Mouse (Mus musculus) kidney, postnatal 36 days (tissue): ENCODE measurements at regions not wholly inside any gene's neighbourhood (a gene's known extent, or its start where the extent isn't known, plus 50 kb on each side); places are given as distances from the start of the nearest gene placed in this dataset.

Source experiments
- DNase-seq, 2 experiments: peaks; one replicate each; pipeline ENCODE4 v3.0.0; 2021 to 2022; ENCODE audit warnings: mixed read lengths in 2 of 2

GRCm38 (mm10) chr5:42364116-42364515 is 296.4 kb downstream of the Gm16223 start:
- DNase-seq = peak; percentile 46 to 66

GRCm38 (mm10) chr5:42387959-42388358 is 320.2 kb downstream of the Gm16223 start:
- DNase-seq = no peak

- DNase-seq = no peak
Observed at GRCm38 (mm10) chr5:42396695-42397094, 328.9 kb downstream of the Gm16223 start.

- no peak for DNase-seq
Observed at GRCm38 (mm10) chr5:42409981-42410380, 342.2 kb downstream of the Gm16223 start.

GRCm38 (mm10) chr5:42412296-42412695 is 344.5 kb downstream of the Gm16223 start:
- peak; percentile 4 to 5 for DNase-seq

GRCm38 (mm10) chr5:42425902-42426301 is 358.1 kb downstream of the Gm16223 start:
- DNase-seq = no peak

GRCm38 (mm10) chr5:42433147-42433546 is 365.4 kb downstream of the Gm16223 start:
- no peak for DNase-seq

- no peak for DNase-seq
Observed at GRCm38 (mm10) chr5:42448644-42449043, 380.9 kb downstream of the Gm16223 start.

- DNase-seq = peak; percentile 14 to 21
Observed at GRCm38 (mm10) chr5:42449581-42449980, 381.8 kb downstream of the Gm16223 start.

GRCm38 (mm10) chr5:42453707-42454106 is 385.9 kb downstream of the Gm16223 start:
- no peak for DNase-seq

GRCm38 (mm10) chr5:42461195-42461594 is 393.4 kb downstream of the Gm16223 start:
- DNase-seq = no peak

- DNase-seq = no peak
Observed at GRCm38 (mm10) chr5:42464814-42465213, 397.1 kb downstream of the Gm16223 start.

GRCm38 (mm10) chr5:42473493-42473892 is 405.7 kb downstream of the Gm16223 start:
- no peak for DNase-seq

GRCm38 (mm10) chr5:42502124-42502801 is 434.5 kb downstream of the Gm16223 start:
- DNase-seq = no peak

GRCm38 (mm10) chr5:42502802-42503136 is 435.0 kb downstream of the Gm16223 start:
- no peak for DNase-seq

- no peak for DNase-seq
Observed at GRCm38 (mm10) chr5:42509200-42509599, 441.4 kb downstream of the Gm16223 start.

GRCm38 (mm10) chr5:42523116-42524113 is 455.7 kb downstream of the Gm16223 start:
- DNase-seq = no peak

- DNase-seq = no peak
Observed at GRCm38 (mm10) chr5:42525431-42525830, 457.7 kb downstream of the Gm16223 start.

- DNase-seq = no peak
Observed at GRCm38 (mm10) chr5:42560537-42560936, 492.8 kb downstream of the Gm16223 start.

GRCm38 (mm10) chr5:42563406-42563805 is 495.6 kb downstream of the Gm16223 start:
- DNase-seq = no peak

- no peak for DNase-seq
Observed at GRCm38 (mm10) chr5:42575971-42576370, 508.2 kb downstream of the Gm16223 start.

- no peak for DNase-seq
Observed at GRCm38 (mm10) chr5:42578208-42578844, 510.6 kb downstream of the Gm16223 start.

- DNase-seq = no peak
Observed at GRCm38 (mm10) chr5:42620698-42621097, 552.9 kb downstream of the Gm16223 start.
